Mouse (Mus musculus): ENCODE results near the gene Tfap2c. TPM values are rescaled to one million over a fixed set of nuclear protein-coding genes. Genes with fewer than 3 reads are reported as not detected.

Gene Tfap2c
- polyA plus RNA-seq (2015; fragmentation: Nextera tagmentation; extraction: Ambion mirVana), result 9.7 and 12.5 TPM in 2 replicates

- peak within 1 kb of the TSS; percentile 51 for H3K4me2 ChIP-seq (replicated peaks; ENCODE audit: low read depth)
- H3K4me3 ChIP-seq (ENCODE audit: low read depth, low read length), result peak within 1 kb of the TSS; percentile 47
- H3K9me3 ChIP-seq (ENCODE audit: control insufficient read depth, low read length), result no peaks in the 10 kb centered on the region
- no peaks in the 10 kb centered on the region; the same call in 1 of the 2 replicates for H3K36me3 ChIP-seq (ENCODE audit: control insufficient read depth, insufficient read depth, low read length)
- no peaks in the 10 kb centered on the region for H3K4me1 ChIP-seq (replicated peaks; ENCODE audit: control insufficient read depth, insufficient read depth)
- TF ChIP-seq CTCF (IDR thresholded peaks at IDR 0.05; ENCODE audit: low read depth), result no peak
- no peak for TF ChIP-seq EP300 (optimal IDR thresholded peaks at IDR 0.05)
- peaks cover 53% of the 10 kb centered on the region for H3K27me3 ChIP-seq (ENCODE audit: control insufficient read depth, insufficient read depth, low read length)
- DNase-seq (ENCODE audit: low spot score) (peak; percentile 48), ATAC-seq (ENCODE audit: low FRiP score, low TSS enrichment) (peak; percentile 27; the same call in 1 of the 2 replicates)
- peak within 1 kb of the TSS; percentile 48 for H3K9ac ChIP-seq (ENCODE audit: low read length)
- 1% methylated on average over 62 of the region's 70 CpGs for WGBS
- H3K27ac ChIP-seq (replicated peaks), result peak within 1 kb of the TSS; percentile 35; the same call in 1 of the 2 replicates
Observed at GRCm38 (mm10) chr2:172549371-172550155, at the start of gene Tfap2c. Gene Tfap2c, plus strand, starts transcription at chr2:172549593.

DNA sequence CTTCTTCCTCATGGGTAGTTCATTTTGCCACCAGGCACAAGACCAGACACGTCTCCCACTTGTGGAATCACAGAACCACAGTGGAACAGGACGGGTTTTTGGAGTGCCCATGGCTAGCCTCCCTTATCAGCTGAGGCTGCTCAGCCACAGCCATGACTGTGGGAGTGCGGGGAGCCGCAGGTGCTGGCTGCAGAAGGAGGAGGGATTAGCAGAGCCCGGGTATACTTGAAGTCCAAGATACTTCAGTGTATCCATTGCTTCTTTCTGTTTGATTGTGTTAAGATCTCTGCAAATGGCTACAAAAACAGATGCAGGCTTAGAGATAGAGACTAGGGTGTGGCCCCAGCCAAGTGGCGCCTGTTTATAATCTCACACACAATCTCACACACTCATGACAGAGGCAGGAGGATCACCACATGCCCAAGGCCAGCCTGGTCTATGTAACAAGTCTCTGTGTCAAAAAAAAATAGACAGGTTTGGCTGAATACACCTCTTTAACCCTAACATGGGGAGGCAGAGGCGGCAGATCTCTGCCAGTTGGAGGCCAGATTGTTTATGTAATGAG, 48.6 kb upstream of the Tfap2c start:
- Histone ChIP-seq H3K9ac (ENCODE audit: low read length) (no peak overlapping the region), H3K4me1 (replicated peaks; ENCODE audit: control insufficient read depth, insufficient read depth) (no peaks in the 10 kb centered on the region), H3K9me3 (ENCODE audit: control insufficient read depth, low read length) (no peaks in the 10 kb centered on the region), H3K27me3 (ENCODE audit: control insufficient read depth, insufficient read depth, low read length) (no peaks in the 10 kb centered on the region), H3K4me2 (replicated peaks; ENCODE audit: low read depth) (no peak overlapping the region), H3K4me3 (ENCODE audit: low read depth, low read length) (no peak overlapping the region), H3K36me3 (ENCODE audit: control insufficient read depth, insufficient read depth, low read length) (no peaks in the 10 kb centered on the region), H3K27ac (replicated peaks) (no peak overlapping the region)
- DNase-seq (ENCODE audit: low spot score) (no peak), ATAC-seq (ENCODE audit: low FRiP score, low TSS enrichment) (no peak)
- TF ChIP-seq CTCF (IDR thresholded peaks at IDR 0.05; ENCODE audit: low read depth) (no peak), EP300 (optimal IDR thresholded peaks at IDR 0.05) (no peak)
- WGBS, result 21% methylated on average over 7 of the region's 7 CpGs

GRCm38 (mm10) chr2:172501341-172501740, 48.1 kb upstream of the Tfap2c start:
- Histone ChIP-seq H3K36me3 (ENCODE audit: control insufficient read depth, insufficient read depth, low read length) (no peaks in the 10 kb centered on the region), H3K4me3 (ENCODE audit: low read depth, low read length) (no peak overlapping the region), H3K27me3 (ENCODE audit: control insufficient read depth, insufficient read depth, low read length) (no peaks in the 10 kb centered on the region), H3K4me1 (replicated peaks; ENCODE audit: control insufficient read depth, insufficient read depth) (no peaks in the 10 kb centered on the region), H3K9ac (ENCODE audit: low read length) (no peak overlapping the region), H3K4me2 (replicated peaks; ENCODE audit: low read depth) (no peak overlapping the region), H3K27ac (replicated peaks) (no peak overlapping the region), H3K9me3 (ENCODE audit: control insufficient read depth, low read length) (no peaks in the 10 kb centered on the region)
- 9% methylated on average over 4 of the region's 4 CpGs for WGBS
- no peak for ATAC-seq (ENCODE audit: low FRiP score, low TSS enrichment)
- TF ChIP-seq CTCF (IDR thresholded peaks at IDR 0.05; ENCODE audit: low read depth) (peak; percentile 87), EP300 (optimal IDR thresholded peaks at IDR 0.05) (no peak)
- DNase-seq (ENCODE audit: low spot score), result peak; percentile 58

GRCm38 (mm10) chr2:172502168-172502567, 47.2 kb upstream of the Tfap2c start:
- Histone ChIP-seq H3K36me3 (ENCODE audit: control insufficient read depth, insufficient read depth, low read length) (no peaks in the 10 kb centered on the region), H3K27ac (replicated peaks) (no peak overlapping the region), H3K4me3 (ENCODE audit: low read depth, low read length) (no peak overlapping the region), H3K27me3 (ENCODE audit: control insufficient read depth, insufficient read depth, low read length) (no peaks in the 10 kb centered on the region), H3K4me1 (replicated peaks; ENCODE audit: control insufficient read depth, insufficient read depth) (no peaks in the 10 kb centered on the region), H3K4me2 (replicated peaks; ENCODE audit: low read depth) (no peak overlapping the region), H3K9me3 (ENCODE audit: control insufficient read depth, low read length) (no peaks in the 10 kb centered on the region), H3K9ac (ENCODE audit: low read length) (no peak overlapping the region)
- DNase-seq (ENCODE audit: low spot score) (no peak), ATAC-seq (ENCODE audit: low FRiP score, low TSS enrichment) (no peak)
- WGBS, result 54% methylated on average over 14 of the region's 14 CpGs
- TF ChIP-seq CTCF (IDR thresholded peaks at IDR 0.05; ENCODE audit: low read depth) (no peak), EP300 (optimal IDR thresholded peaks at IDR 0.05) (no peak)

DNA sequence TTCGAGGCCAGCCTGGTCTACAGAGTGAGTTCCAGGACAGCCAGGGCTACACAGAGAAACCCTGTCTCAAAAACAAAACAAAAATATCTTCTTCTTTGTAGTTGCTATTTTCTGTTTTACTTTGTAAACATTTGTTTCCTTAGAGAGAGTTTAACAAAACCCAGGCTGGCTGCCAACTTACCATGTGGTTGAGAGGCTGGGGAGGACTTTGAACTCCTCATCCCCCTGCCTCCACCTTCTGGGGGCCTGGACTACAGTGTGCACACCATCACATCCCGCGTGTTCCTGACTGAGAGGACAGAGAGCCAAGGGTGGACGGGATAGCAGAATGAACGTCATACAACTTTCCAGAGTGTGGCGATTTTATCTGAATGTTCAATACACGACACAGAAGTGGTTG, 43.3 kb upstream of the Tfap2c start:
- no peak overlapping the region for H3K4me3 ChIP-seq (ENCODE audit: low read depth, low read length)
- no peaks in the 10 kb centered on the region for H3K9me3 ChIP-seq (ENCODE audit: control insufficient read depth, low read length)
- TF ChIP-seq CTCF (IDR thresholded peaks at IDR 0.05; ENCODE audit: low read depth) (no peak), EP300 (optimal IDR thresholded peaks at IDR 0.05) (no peak)
- no peaks in the 10 kb centered on the region for H3K36me3 ChIP-seq (ENCODE audit: control insufficient read depth, insufficient read depth, low read length)
- H3K4me2 ChIP-seq (replicated peaks; ENCODE audit: low read depth), result no peak overlapping the region
- DNase-seq (ENCODE audit: low spot score) (no peak), ATAC-seq (ENCODE audit: low FRiP score, low TSS enrichment) (no peak)
- H3K27me3 ChIP-seq (ENCODE audit: control insufficient read depth, insufficient read depth, low read length), result no peaks in the 10 kb centered on the region
- 77% methylated on average over 7 of the region's 7 CpGs for WGBS
- H3K9ac ChIP-seq (ENCODE audit: low read length), result no peak overlapping the region
- no peaks in the 10 kb centered on the region for H3K4me1 ChIP-seq (replicated peaks; ENCODE audit: control insufficient read depth, insufficient read depth)
- H3K27ac ChIP-seq (replicated peaks), result no peak overlapping the region
